Mouse (Mus musculus) E14TG2a.4 (cell line): ENCODE data around the gene Trhr2.

Experiments
- H3K27me3 ChIP-seq: 2 replicates; pipeline ENCODE4 v1.6.1; 2014; ENCODE audit warnings: low read length, control low read depth; ENCODE audit not compliant: insufficient read depth
- H3K36me3 ChIP-seq: 2 replicates; pipeline ENCODE4 v1.6.1; 2014; ENCODE audit warnings: low read length, control low read depth; ENCODE audit not compliant: insufficient read depth
- H3K4me1 ChIP-seq: replicated peaks from 2 replicates; pipeline ENCODE4 v1.6.1; 2014; ENCODE audit warnings: low read depth, low read length, control low read depth
- H3K4me3 ChIP-seq: replicated peaks from 2 replicates; pipeline ENCODE4 v1.5.1; 2014; ENCODE audit warnings: mild to moderate bottlenecking, low read length
- H3K9me3 ChIP-seq: 2 replicates; pipeline ENCODE4 v1.6.1; 2014; ENCODE audit warnings: low read length, control low read depth
- CTCF ChIP-seq: conservative IDR thresholded peaks from 2 replicates; pipeline ENCODE4 v1.5.1; 2014; ENCODE audit warnings: low read length
- NANOG ChIP-seq: IDR thresholded peaks from 2 replicates; pipeline ENCODE4 v1.6.1; 2014; ENCODE audit warnings: borderline replicate concordance, low read length, mixed read lengths
- POU5F1 ChIP-seq: IDR thresholded peaks from 2 replicates; pipeline ENCODE4 v1.6.1; 2014; ENCODE audit warnings: low read length, borderline replicate concordance

The Trhr2 gene

DNA sequence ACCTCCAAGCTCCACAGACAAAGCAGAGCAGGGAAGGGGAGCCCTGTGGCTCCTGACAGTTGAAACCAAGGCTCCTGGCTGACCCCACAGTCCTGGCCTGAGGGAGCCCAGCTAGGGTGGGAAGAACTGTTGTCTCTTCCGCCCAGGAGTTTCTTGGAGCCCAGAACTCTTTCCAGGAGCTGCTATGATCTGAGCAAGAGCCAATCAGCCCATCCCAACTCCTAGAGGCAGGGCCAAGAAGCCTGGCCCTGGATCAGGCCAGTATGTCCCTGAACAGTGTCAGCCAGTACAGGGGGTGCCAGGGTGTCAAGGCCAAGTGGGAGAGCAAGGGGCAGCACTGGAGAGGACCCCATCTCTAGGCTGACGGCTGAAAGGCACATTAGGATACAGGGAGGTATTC is 48.0 kb downstream of the Trhr2 start:
- TF ChIP-seq CTCF, result no peak
- TF ChIP-seq POU5F1, result no peak
- TF ChIP-seq NANOG, result no peak
- peaks cover 5% of the 10 kb centered on the region; the same call in 1 of the 2 replicates for H3K36me3 ChIP-seq
- H3K27me3 ChIP-seq, result no peaks in the 10 kb centered on the region; the same call in 1 of the 2 replicates

DNA sequence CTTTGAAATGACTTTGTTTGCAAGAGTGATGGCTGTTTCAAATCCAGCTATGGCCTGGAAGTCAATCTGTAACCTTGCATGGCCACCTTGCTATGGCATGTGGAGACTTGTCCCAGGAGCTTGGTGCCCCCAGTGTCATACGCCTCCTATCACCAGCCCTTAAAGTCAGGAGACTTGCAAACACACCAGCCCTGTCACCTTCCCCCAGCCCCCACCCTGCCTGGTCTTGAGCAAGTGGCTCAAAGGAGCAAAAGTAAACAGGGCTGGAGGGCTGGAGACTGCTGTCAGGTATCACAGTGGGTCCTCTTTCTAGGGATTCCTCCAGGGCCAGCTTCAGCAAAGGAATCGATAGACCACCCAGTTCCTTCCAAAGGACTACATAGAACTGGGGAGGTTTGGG is 49.4 kb downstream of the Trhr2 start:
- no peak overlapping the region for H3K4me3 ChIP-seq
- TF ChIP-seq NANOG (no peak), POU5F1 (no peak), CTCF (no peak)
- H3K9me3 ChIP-seq, result no peaks in the 10 kb centered on the region
- H3K36me3 ChIP-seq, result peaks cover 5% of the 10 kb centered on the region; the same call in 1 of the 2 replicates
- H3K27me3 ChIP-seq, result no peaks in the 10 kb centered on the region
- H3K4me1 ChIP-seq, result peaks cover 57% of the 10 kb centered on the region

More for the DNA sequence above, 48.0 kb downstream of the Trhr2 start:
- Histone ChIP-seq H3K4me1 (peaks cover 58% of the 10 kb centered on the region), H3K4me3 (no peak overlapping the region), H3K9me3 (no peaks in the 10 kb centered on the region)

DNA sequence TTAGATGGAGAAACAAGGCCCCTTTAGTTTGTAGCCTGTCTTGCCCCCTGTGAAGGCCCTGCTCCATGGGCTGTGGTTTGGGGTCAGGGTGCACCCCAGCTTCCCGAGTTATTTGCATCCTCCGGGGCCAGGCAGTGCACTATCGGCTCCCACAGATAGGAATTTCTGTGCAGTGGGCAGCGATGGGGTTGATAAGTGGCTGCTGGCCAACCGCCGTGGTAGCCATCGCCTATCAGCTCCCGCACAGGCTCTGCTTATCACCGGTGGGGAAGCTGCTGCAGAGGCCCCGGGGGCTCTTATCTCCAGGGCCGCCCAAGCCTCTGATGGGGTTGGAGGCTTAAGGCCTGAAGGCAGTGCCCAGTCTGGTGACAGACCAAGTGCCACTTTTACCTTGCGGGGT is 51.3 kb downstream of the Trhr2 start:
- H3K27me3 ChIP-seq, result no peaks in the 10 kb centered on the region
- no peaks in the 10 kb centered on the region for H3K9me3 ChIP-seq
- TF ChIP-seq NANOG (no peak), POU5F1 (no peak), CTCF (no peak)
- peaks cover 45% of the 10 kb centered on the region for H3K4me1 ChIP-seq
- H3K4me3 ChIP-seq, result no peak overlapping the region
- H3K36me3 ChIP-seq, result peaks cover 5% of the 10 kb centered on the region; the same call in 1 of the 2 replicates

DNA sequence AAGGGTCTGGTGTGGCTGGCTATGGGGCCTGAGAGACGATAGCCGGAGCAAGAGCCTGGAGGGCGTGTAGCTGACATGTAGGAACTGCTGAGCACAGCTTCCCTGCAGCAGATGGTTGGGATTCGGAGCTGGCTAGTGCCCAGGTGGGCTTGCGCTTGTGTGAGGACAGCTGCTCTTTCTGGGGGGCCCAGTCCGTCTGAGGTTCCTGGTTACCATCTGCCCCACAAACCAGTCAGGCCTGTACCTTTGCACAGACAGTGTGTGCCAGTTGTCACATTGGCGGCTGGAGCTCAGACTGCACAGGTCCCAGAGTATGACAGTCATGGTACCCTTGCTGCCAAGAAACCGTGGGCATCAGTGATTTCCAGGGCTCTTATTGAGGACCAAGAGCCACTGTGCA is 52.7 kb downstream of the Trhr2 start:
- Histone ChIP-seq H3K4me1 (peaks cover 41% of the 10 kb centered on the region), H3K9me3 (no peaks in the 10 kb centered on the region), H3K36me3 (peaks cover 5% of the 10 kb centered on the region; the same call in 1 of the 2 replicates), H3K4me3 (no peak overlapping the region), H3K27me3 (no peaks in the 10 kb centered on the region)
- no peak for TF ChIP-seq NANOG
- TF ChIP-seq POU5F1, result no peak
- no peak for TF ChIP-seq CTCF
